Mouse (Mus musculus): ENCODE results near the gene Tanc2. TPM values are rescaled to one million over a fixed set of nuclear protein-coding genes. Genes with fewer than 3 reads are reported as not detected.

The Tanc2 gene
- polyA plus RNA-seq, 1 experiment, result 2.6 TPM

- Histone ChIP-seq H3K4me3 (ENCODE audit: control insufficient read depth, insufficient read depth, low read length) (no peak overlapping the region), H3K27me3 (ENCODE audit: control insufficient read depth, insufficient read depth, low read length) (no peaks in the 10 kb centered on the region), H3K27ac (ENCODE audit: control insufficient read depth, insufficient read depth, low read length) (no peak overlapping the region), H3K36me3 (ENCODE audit: control insufficient read depth, insufficient read depth, low read length) (no peaks in the 10 kb centered on the region), H3K4me1 (replicated peaks; ENCODE audit: control insufficient read depth, insufficient read depth, low read length) (peaks cover 5% of the 10 kb centered on the region)
- DNase-seq, result no peak
- no peak for TF ChIP-seq CTCF (IDR thresholded peaks at IDR 0.05; ENCODE audit: borderline replicate concordance, control insufficient read depth, extremely low read depth, insufficient read depth, low read length, poor library complexity)
- no peak for TF ChIP-seq POLR2A (IDR thresholded peaks at IDR 0.05; ENCODE audit: control insufficient read depth, extremely low read depth, insufficient read depth, low read length, poor library complexity)
- 91% methylated on average over 9 of the region's 9 CpGs for WGBS
Measured at GRCm38 (mm10) chr11:105952111-105952510, 362.3 kb downstream of the Tanc2 start.

- 93% methylated on average over 12 of the region's 12 CpGs for WGBS
- no peak within 1 kb of the TSS for H3K27ac ChIP-seq (ENCODE audit: control insufficient read depth, insufficient read depth, low read length)
- no peak for TF ChIP-seq CTCF (IDR thresholded peaks at IDR 0.05; ENCODE audit: borderline replicate concordance, control insufficient read depth, extremely low read depth, insufficient read depth, low read length, poor library complexity)
- no peak for TF ChIP-seq POLR2A (IDR thresholded peaks at IDR 0.05; ENCODE audit: control insufficient read depth, extremely low read depth, insufficient read depth, low read length, poor library complexity)
Measured at GRCm38 (mm10) chr11:105952911-105953386, 363.2 kb downstream of the Tanc2 start, which contains the start of gene Cyb561. Cyb561 (minus strand) TSS chr11:105953336.

DNA sequence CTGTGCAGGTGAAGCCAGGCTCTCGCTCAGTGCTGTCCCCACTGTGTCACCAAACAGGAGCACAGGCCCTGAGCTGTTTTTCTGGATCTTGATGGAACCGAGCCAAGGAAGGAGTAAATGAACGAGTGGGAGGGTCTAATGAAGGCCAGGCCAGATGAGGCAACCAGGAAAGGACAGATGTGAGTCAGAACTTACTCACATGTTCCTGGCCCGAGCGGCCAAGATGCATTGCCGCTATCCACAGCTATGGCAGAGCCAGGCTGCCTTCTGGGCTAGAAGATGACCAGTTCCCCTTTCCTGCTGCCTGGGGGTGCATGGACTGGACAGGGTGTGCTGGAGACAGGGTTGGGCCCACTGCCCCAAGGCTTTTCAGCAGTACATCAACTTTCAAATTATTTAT lies 363.6 kb downstream of the Tanc2 start:
- Histone ChIP-seq H3K27ac (ENCODE audit: control insufficient read depth, insufficient read depth, low read length) (no peak overlapping the region), H3K27me3 (ENCODE audit: control insufficient read depth, insufficient read depth, low read length) (no peaks in the 10 kb centered on the region), H3K4me1 (replicated peaks; ENCODE audit: control insufficient read depth, insufficient read depth, low read length) (no peaks in the 10 kb centered on the region), H3K36me3 (ENCODE audit: control insufficient read depth, insufficient read depth, low read length) (no peaks in the 10 kb centered on the region), H3K4me3 (ENCODE audit: control insufficient read depth, insufficient read depth, low read length) (no peak overlapping the region)
- TF ChIP-seq POLR2A (IDR thresholded peaks at IDR 0.05; ENCODE audit: control insufficient read depth, extremely low read depth, insufficient read depth, low read length, poor library complexity), result no peak
- TF ChIP-seq CTCF (IDR thresholded peaks at IDR 0.05; ENCODE audit: borderline replicate concordance, control insufficient read depth, extremely low read depth, insufficient read depth, low read length, poor library complexity), result no peak
- no peak for DNase-seq
- 88% methylated on average over 6 of the region's 6 CpGs for WGBS

More at GRCm38 (mm10) chr11:105952911-105953386, 363.2 kb downstream of the Tanc2 start, which contains the start of gene Cyb561:
- Histone ChIP-seq H3K4me1 (replicated peaks; ENCODE audit: control insufficient read depth, insufficient read depth, low read length) (no peaks in the 10 kb centered on the region), H3K36me3 (ENCODE audit: control insufficient read depth, insufficient read depth, low read length) (no peaks in the 10 kb centered on the region), H3K4me3 (ENCODE audit: control insufficient read depth, insufficient read depth, low read length) (no peak within 1 kb of the TSS), H3K27me3 (ENCODE audit: control insufficient read depth, insufficient read depth, low read length) (no peaks in the 10 kb centered on the region)
- no peak for DNase-seq

DNA sequence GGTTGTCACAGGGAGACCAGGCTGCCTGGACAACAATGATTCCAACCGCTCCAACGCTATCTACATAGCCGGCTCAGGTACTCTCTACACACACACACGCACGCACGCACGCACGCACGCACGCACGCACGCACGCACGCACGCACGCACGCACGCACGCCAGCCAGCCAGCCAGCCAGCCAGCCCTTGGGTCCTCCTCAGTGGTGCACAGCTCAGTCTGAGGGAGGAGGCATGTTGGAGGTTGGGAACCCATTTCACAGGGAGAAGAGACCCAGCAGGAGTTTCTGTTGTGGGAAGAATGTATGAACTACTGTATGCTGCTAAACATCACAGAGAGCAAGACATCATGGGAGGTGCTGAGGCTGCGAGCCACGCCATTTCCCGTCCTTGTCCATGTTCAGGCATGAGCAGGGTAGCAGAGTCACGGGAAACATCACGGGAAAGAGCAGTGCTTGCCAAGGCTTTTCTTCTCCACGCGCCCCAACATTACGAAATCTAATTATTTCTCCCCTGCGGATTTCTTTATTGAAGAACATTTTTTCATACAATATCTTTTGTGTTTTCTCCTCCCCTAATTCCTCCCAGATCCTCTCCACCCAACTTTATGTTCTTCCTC lies 366.1 kb downstream of the Tanc2 start:
- no peaks in the 10 kb centered on the region for H3K36me3 ChIP-seq (ENCODE audit: control insufficient read depth, insufficient read depth, low read length)
- DNase-seq, result no peak
- H3K4me1 ChIP-seq (replicated peaks; ENCODE audit: control insufficient read depth, insufficient read depth, low read length), result no peaks in the 10 kb centered on the region; the same call in 1 of the 2 replicates
- no peak overlapping the region for H3K27ac ChIP-seq (ENCODE audit: control insufficient read depth, insufficient read depth, low read length)
- TF ChIP-seq CTCF (IDR thresholded peaks at IDR 0.05; ENCODE audit: borderline replicate concordance, control insufficient read depth, extremely low read depth, insufficient read depth, low read length, poor library complexity), result no peak
- TF ChIP-seq POLR2A (IDR thresholded peaks at IDR 0.05; ENCODE audit: control insufficient read depth, extremely low read depth, insufficient read depth, low read length, poor library complexity), result no peak
- no peak overlapping the region for H3K4me3 ChIP-seq (ENCODE audit: control insufficient read depth, insufficient read depth, low read length)
- no peaks in the 10 kb centered on the region for H3K27me3 ChIP-seq (ENCODE audit: control insufficient read depth, insufficient read depth, low read length)
- WGBS, result 94% methylated on average over 28 of the region's 28 CpGs

DNA sequence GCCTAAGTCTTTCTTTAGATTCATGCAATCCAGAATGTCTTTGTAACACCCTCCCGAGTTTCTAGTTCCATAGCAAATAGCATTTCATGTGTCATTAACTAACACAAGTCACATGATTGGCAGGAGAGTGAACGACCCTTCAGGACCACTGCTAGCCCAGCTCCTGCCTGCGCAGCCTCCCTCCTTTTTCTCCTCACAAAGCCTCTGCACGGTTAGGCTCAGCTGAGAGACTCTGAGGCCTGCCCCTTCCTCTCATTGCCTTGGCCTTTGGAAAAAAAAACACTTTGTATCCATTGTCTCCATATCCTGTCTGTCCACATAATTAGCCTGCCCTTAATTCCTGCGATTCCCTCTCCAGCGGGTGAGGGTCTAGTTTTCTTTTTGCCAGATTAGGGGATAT lies 367.7 kb downstream of the Tanc2 start:
- Histone ChIP-seq H3K36me3 (ENCODE audit: control insufficient read depth, insufficient read depth, low read length) (no peaks in the 10 kb centered on the region), H3K27ac (ENCODE audit: control insufficient read depth, insufficient read depth, low read length) (no peak overlapping the region), H3K27me3 (ENCODE audit: control insufficient read depth, insufficient read depth, low read length) (no peaks in the 10 kb centered on the region), H3K4me3 (ENCODE audit: control insufficient read depth, insufficient read depth, low read length) (no peak overlapping the region), H3K4me1 (replicated peaks; ENCODE audit: control insufficient read depth, insufficient read depth, low read length) (no peaks in the 10 kb centered on the region; the same call in 1 of the 2 replicates)
- 83% methylated on average over 6 of the region's 6 CpGs for WGBS
- no peak for TF ChIP-seq POLR2A (IDR thresholded peaks at IDR 0.05; ENCODE audit: control insufficient read depth, extremely low read depth, insufficient read depth, low read length, poor library complexity)
- no peak for TF ChIP-seq CTCF (IDR thresholded peaks at IDR 0.05; ENCODE audit: borderline replicate concordance, control insufficient read depth, extremely low read depth, insufficient read depth, low read length, poor library complexity)
- no peak for DNase-seq

- Histone ChIP-seq H3K4me1 (replicated peaks; ENCODE audit: control insufficient read depth, insufficient read depth, low read length) (no peaks in the 10 kb centered on the region; the same call in 1 of the 2 replicates), H3K27ac (ENCODE audit: control insufficient read depth, insufficient read depth, low read length) (no peak overlapping the region), H3K36me3 (ENCODE audit: control insufficient read depth, insufficient read depth, low read length) (no peaks in the 10 kb centered on the region), H3K4me3 (ENCODE audit: control insufficient read depth, insufficient read depth, low read length) (no peak overlapping the region), H3K27me3 (ENCODE audit: control insufficient read depth, insufficient read depth, low read length) (no peaks in the 10 kb centered on the region)
- DNase-seq, result no peak
- TF ChIP-seq POLR2A (IDR thresholded peaks at IDR 0.05; ENCODE audit: control insufficient read depth, extremely low read depth, insufficient read depth, low read length, poor library complexity), result no peak
- no peak for TF ChIP-seq CTCF (IDR thresholded peaks at IDR 0.05; ENCODE audit: borderline replicate concordance, control insufficient read depth, extremely low read depth, insufficient read depth, low read length, poor library complexity)
- WGBS, result 69% methylated on average over 1 of the region's 1 CpGs
Measured at GRCm38 (mm10) chr11:105958566-105958965, 368.8 kb downstream of the Tanc2 start.

Measured in thymus, adult 2 months (tissue).